Mouse (Mus musculus): ENCODE measurements at regions not wholly inside any gene's neighbourhood (a gene's known extent, or its start where the extent isn't known, plus 50 kb on each side); places are given as distances from the start of the nearest gene placed in this dataset.

- H3K79me2 ChIP-seq (replicated peaks; ENCODE audit: control insufficient read depth, extremely low read depth, insufficient read depth, poor library complexity, severe bottlenecking), result no peaks in the 10 kb centered on the region
- DNase-seq (ENCODE audit: extremely low read depth), result no peak
- no peaks in the 10 kb centered on the region for H3K9me3 ChIP-seq (replicated peaks; ENCODE audit: low read length)
- TF ChIP-seq GABPA (IDR thresholded peaks at IDR 0.05; ENCODE audit: insufficient replicate concordance, low read depth, low read length) (no peak), ZC3H11A (IDR thresholded peaks at IDR 0.05; ENCODE audit: low read depth, low read length) (no peak), BHLHE40 (IDR thresholded peaks at IDR 0.05; ENCODE audit: low read depth, low read length) (no peak), POLR2AphosphoS2 (IDR thresholded peaks at IDR 0.05; ENCODE audit: low read depth, low read length) (no peak), RCOR1 (conservative IDR thresholded peaks at IDR 0.05; ENCODE audit: low read depth, low read length) (no peak), SIN3A (IDR thresholded peaks at IDR 0.05; ENCODE audit: low read length) (no peak), ZNF384 (IDR thresholded peaks at IDR 0.05; ENCODE audit: low read depth, low read length) (no peak), MYC (IDR thresholded peaks at IDR 0.05; ENCODE audit: low read depth, low read length) (no peak), RAD21 (IDR thresholded peaks at IDR 0.05; ENCODE audit: low read depth, low read length) (no peak), JUND (conservative IDR thresholded peaks at IDR 0.05; ENCODE audit: low read depth, low read length) (no peak), NELFE (IDR thresholded peaks at IDR 0.05; ENCODE audit: low read depth, low read length) (no peak), CHD1 (IDR thresholded peaks at IDR 0.05; ENCODE audit: low read depth, low read length) (no peak), SMC3 (IDR thresholded peaks at IDR 0.05; ENCODE audit: low read depth, low read length) (no peak), MEF2A (IDR thresholded peaks at IDR 0.05; ENCODE audit: borderline replicate concordance, low read depth, low read length) (no peak), MAX (IDR thresholded peaks at IDR 0.05; ENCODE audit: low read length) (no peak), MAZ (IDR thresholded peaks at IDR 0.05; ENCODE audit: low read depth, low read length) (no peak), CTCF (conservative IDR thresholded peaks at IDR 0.05 in 1 of 2, IDR thresholded peaks at IDR 0.05 in 1 of 2; ENCODE audit: low read depth in 2 of 2, low read length in 2 of 2) (no peak), KAT2A (IDR thresholded peaks at IDR 0.05; ENCODE audit: insufficient replicate concordance, low read length) (no peak)
- H3K27me3 ChIP-seq (replicated peaks), result no peaks in the 10 kb centered on the region
- in situ Hi-C loops (cut with MboI; ENCODE audit: low pct_ligation_motif_present, low pct_unique_long_range_greater_than_20kb, low sequenced_read_pairs) (no loop called here), dilution Hi-C loops (cut with MboI; ENCODE audit: extremely low pct_ligation_motif_present, extremely low pct_unique_long_range_greater_than_20kb, low sequenced_read_pairs) (no loop called here)
- H3K4me2 ChIP-seq (ENCODE audit: insufficient read depth, low read depth, poor library complexity, severe bottlenecking), result no peak overlapping the region
- H3K27ac ChIP-seq (ENCODE audit: insufficient read depth, low read depth), result no peak overlapping the region
- H3K36me3 ChIP-seq (replicated peaks in 1 of 2; ENCODE audit: control insufficient read depth in 1 of 2, insufficient read depth in 1 of 2, low read length in 1 of 2), result no peaks in the 10 kb centered on the region
- H3K9ac ChIP-seq (ENCODE audit: insufficient read depth, low read depth), result no peak overlapping the region
- H3K4me1 ChIP-seq (ENCODE audit: control insufficient read depth in 1 of 2, insufficient read depth in 2 of 2), result no peaks in the 10 kb centered on the region
- no peak overlapping the region for H3K4me3 ChIP-seq (replicated peaks in 1 of 3; ENCODE audit: low read depth in 2 of 3, low read length in 2 of 3, poor library complexity in 1 of 3)
These were observed 335.9 kb upstream of the Rgmb start for GRCm38 (mm10) chr17:16166731-16167130.

- H3K79me2 ChIP-seq (replicated peaks; ENCODE audit: control insufficient read depth, extremely low read depth, insufficient read depth, poor library complexity, severe bottlenecking), result no peaks in the 10 kb centered on the region
- no peaks in the 10 kb centered on the region for H3K36me3 ChIP-seq (replicated peaks in 1 of 2; ENCODE audit: control insufficient read depth in 1 of 2, insufficient read depth in 1 of 2, low read length in 1 of 2)
- in situ Hi-C loops (cut with MboI; ENCODE audit: low pct_ligation_motif_present, low pct_unique_long_range_greater_than_20kb, low sequenced_read_pairs) (no loop called here), dilution Hi-C loops (cut with MboI; ENCODE audit: extremely low pct_ligation_motif_present, extremely low pct_unique_long_range_greater_than_20kb, low sequenced_read_pairs) (no loop called here)
- H3K4me3 ChIP-seq (replicated peaks in 1 of 3; ENCODE audit: low read depth in 2 of 3, low read length in 2 of 3, poor library complexity in 1 of 3), result no peak overlapping the region
- DNase-seq (ENCODE audit: extremely low read depth), result no peak
- no peak overlapping the region for H3K9ac ChIP-seq (ENCODE audit: insufficient read depth, low read depth)
- no peaks in the 10 kb centered on the region for H3K4me1 ChIP-seq (ENCODE audit: control insufficient read depth in 1 of 2, insufficient read depth in 2 of 2)
- no peaks in the 10 kb centered on the region for H3K9me3 ChIP-seq (replicated peaks; ENCODE audit: low read length)
- TF ChIP-seq SMC3 (IDR thresholded peaks at IDR 0.05; ENCODE audit: low read depth, low read length) (no peak), PAX5 (IDR thresholded peaks at IDR 0.05; ENCODE audit: low read length) (no peak), USF2 (conservative IDR thresholded peaks at IDR 0.05; ENCODE audit: low read depth, low read length) (no peak), CHD2 (IDR thresholded peaks at IDR 0.05; ENCODE audit: low read length) (no peak)
- H3K27me3 ChIP-seq (replicated peaks), result no peaks in the 10 kb centered on the region
- H3K4me2 ChIP-seq (ENCODE audit: insufficient read depth, low read depth, poor library complexity, severe bottlenecking), result no peak overlapping the region
- no peak overlapping the region for H3K27ac ChIP-seq (ENCODE audit: insufficient read depth, low read depth)
These were observed 327.3 kb upstream of the Rgmb start for GRCm38 (mm10) chr17:16158119-16158518.
